Mouse (Mus musculus) limb, embryonic 14.5 days (tissue): ENCODE measurements at regions not wholly inside any gene's neighbourhood (a gene's known extent, or its start where the extent isn't known, plus 50 kb on each side); places are given as distances from the start of the nearest gene placed in this dataset.

Experiments
- ATAC-seq: fragments of 200-750 bp; cut with Nextera tagmentation; 2 replicates; pipeline ENCODE4 v1.8.0; 2017; ENCODE audit warnings: low read depth, moderate number of reproducible peaks, moderate TSS enrichment; ENCODE audit not compliant: low FRiP score
- DNase-seq: peaks from one replicate; pipeline ENCODE4 v3.0.0-alpha.2; 2015; ENCODE audit warnings: low spot score
- H3K27ac ChIP-seq: fragments of 300-500 bp; sonication (generic); replicated peaks from 2 replicates; pipeline ENCODE4 v1.5.1; 2014; ENCODE audit warnings: low read depth, mild to moderate bottlenecking, low read length, moderate library complexity, mixed read lengths
- H3K27me3 ChIP-seq: fragments of 300-500 bp; sonication (generic); 2 replicates; pipeline ENCODE4 v1.6.1; 2014; ENCODE audit warnings: low read length, mixed read lengths; ENCODE audit not compliant: control insufficient read depth, insufficient read depth
- H3K36me3 ChIP-seq: fragments of 300-500 bp; sonication (generic); 2 replicates; pipeline ENCODE4 v1.6.1; 2014; ENCODE audit warnings: mild to moderate bottlenecking, low read length, moderate library complexity, mixed read lengths; ENCODE audit not compliant: control insufficient read depth, insufficient read depth
- H3K4me1 ChIP-seq: fragments of 300-500 bp; sonication (generic); 2 replicates; pipeline ENCODE4 v1.6.1; 2014; ENCODE audit warnings: antibody characterized with exemption, low read length, mixed read lengths; ENCODE audit not compliant: control insufficient read depth, insufficient read depth
- H3K4me2 ChIP-seq: fragments of 300-500 bp; sonication (generic); replicated peaks from 2 replicates; pipeline ENCODE4 v1.6.1; 2014; ENCODE audit warnings: low read depth, mild to moderate bottlenecking, low read length, moderate library complexity; ENCODE audit not compliant: severe bottlenecking
- H3K4me3 ChIP-seq: fragments of 300-500 bp; sonication (generic); replicated peaks from 2 replicates; pipeline ENCODE4 v1.5.1; 2014; ENCODE audit warnings: low read length
- H3K9ac ChIP-seq: fragments of 300-500 bp; sonication (generic); 2 replicates; pipeline ENCODE4 v1.6.1; 2014; ENCODE audit warnings: mild to moderate bottlenecking, low read depth, low read length, moderate library complexity; ENCODE audit not compliant: severe bottlenecking
- H3K9me3 ChIP-seq: fragments of 300-500 bp; sonication (generic); 2 replicates; pipeline ENCODE4 v1.6.1; 2016; ENCODE audit warnings: low read length; ENCODE audit not compliant: control insufficient read depth
- POLR2A ChIP-seq: fragments of 200-500 bp; IDR thresholded peaks from 2 replicates; pipeline ENCODE4 v1.8.0; 2012; ENCODE audit warnings: inconsistent platforms, mild to moderate bottlenecking, moderate library complexity, borderline replicate concordance; ENCODE audit not compliant: insufficient read depth, insufficient read length; ENCODE audit errors: extremely low read depth
- WGBS: fragments of 180-500 bp; shearing (Covaris S2); extraction: QIAGEN DNeasy Blood & Tissue Kit; methylation state at CpG from one replicate; pipeline ENCODE4 v1.1.7; 2014; 5-methylcytosine and 5-hydroxymethylcytosine counted together

- no peak overlapping the region for H3K27ac ChIP-seq
- 85% methylated on average over 5 of the region's 5 CpGs for WGBS
- DNase-seq (no peak), ATAC-seq (no peak)
- no peak for TF ChIP-seq POLR2A
- H3K4me1 ChIP-seq, result no peaks in the 10 kb centered on the region
- no peaks in the 10 kb centered on the region for H3K36me3 ChIP-seq
- H3K9me3 ChIP-seq, result no peaks in the 10 kb centered on the region
- H3K27me3 ChIP-seq, result no peaks in the 10 kb centered on the region
- H3K4me2 ChIP-seq, result no peak overlapping the region
- no peak overlapping the region for H3K9ac ChIP-seq
- no peak overlapping the region for H3K4me3 ChIP-seq
Observed at GRCm38 (mm10) chr13:57236211-57236610, 340.4 kb upstream of the Trpc7 start.

GRCm38 (mm10) chr13:57232906-57233305 is 337.1 kb upstream of the Trpc7 start:
- TF ChIP-seq POLR2A, result no peak
- 88% methylated on average over 5 of the region's 5 CpGs for WGBS

GRCm38 (mm10) chr13:57231666-57232065 is 335.9 kb upstream of the Trpc7 start:
- H3K9me3 ChIP-seq, result no peaks in the 10 kb centered on the region
- DNase-seq, result no peak
- no peak overlapping the region for H3K4me2 ChIP-seq
- no peak for TF ChIP-seq POLR2A
- no peak overlapping the region for H3K27ac ChIP-seq
- no peaks in the 10 kb centered on the region for H3K36me3 ChIP-seq
- no peak for ATAC-seq
- no peak overlapping the region for H3K4me3 ChIP-seq
- H3K4me1 ChIP-seq, result no peaks in the 10 kb centered on the region
- no peaks in the 10 kb centered on the region for H3K27me3 ChIP-seq
- H3K9ac ChIP-seq, result no peak overlapping the region
- 39% methylated on average over 3 of the region's 3 CpGs for WGBS

More at GRCm38 (mm10) chr13:57232906-57233305, 337.1 kb upstream of the Trpc7 start:
- H3K27ac ChIP-seq, result no peak overlapping the region
- no peaks in the 10 kb centered on the region for H3K36me3 ChIP-seq
- H3K9ac ChIP-seq, result no peak overlapping the region
- no peak for ATAC-seq
- no peaks in the 10 kb centered on the region for H3K4me1 ChIP-seq
- no peak overlapping the region for H3K4me2 ChIP-seq
- H3K27me3 ChIP-seq, result no peaks in the 10 kb centered on the region
- no peaks in the 10 kb centered on the region for H3K9me3 ChIP-seq
- no peak overlapping the region for H3K4me3 ChIP-seq
- DNase-seq, result no peak

GRCm38 (mm10) chr13:57230253-57230652 is 334.5 kb upstream of the Trpc7 start:
- H3K9me3 ChIP-seq, result no peaks in the 10 kb centered on the region
- H3K4me3 ChIP-seq, result no peak overlapping the region
- DNase-seq, result no peak
- H3K9ac ChIP-seq, result no peak overlapping the region
- no peak overlapping the region for H3K27ac ChIP-seq
- ATAC-seq, result no peak
- H3K4me1 ChIP-seq, result no peaks in the 10 kb centered on the region
- 58% methylated on average over 4 of the region's 4 CpGs for WGBS
- TF ChIP-seq POLR2A, result no peak
- no peaks in the 10 kb centered on the region for H3K36me3 ChIP-seq
- no peak overlapping the region for H3K4me2 ChIP-seq
- H3K27me3 ChIP-seq, result no peaks in the 10 kb centered on the region

- 47% methylated on average over 8 of the region's 8 CpGs for WGBS
- ATAC-seq, result no peak
- no peaks in the 10 kb centered on the region for H3K27me3 ChIP-seq
- no peak overlapping the region for H3K9ac ChIP-seq
- no peak overlapping the region for H3K27ac ChIP-seq
- no peak for TF ChIP-seq POLR2A
- H3K9me3 ChIP-seq, result no peaks in the 10 kb centered on the region
- H3K36me3 ChIP-seq, result no peaks in the 10 kb centered on the region
- no peak overlapping the region for H3K4me2 ChIP-seq
- H3K4me1 ChIP-seq, result no peaks in the 10 kb centered on the region
- H3K4me3 ChIP-seq, result no peak overlapping the region
- no peak for DNase-seq
Observed at GRCm38 (mm10) chr13:57221092-57221491, 325.3 kb upstream of the Trpc7 start.

- WGBS, result 38% methylated on average over 7 of the region's 7 CpGs
- H3K4me3 ChIP-seq, result no peak overlapping the region
Observed at GRCm38 (mm10) chr13:57216161-57216560, 320.4 kb upstream of the Trpc7 start.

More at GRCm38 (mm10) chr13:57216161-57216560, 320.4 kb upstream of the Trpc7 start:
- DNase-seq (no peak), ATAC-seq (no peak)
- Histone ChIP-seq H3K9ac (no peak overlapping the region), H3K9me3 (no peaks in the 10 kb centered on the region), H3K27me3 (no peaks in the 10 kb centered on the region), H3K4me1 (no peaks in the 10 kb centered on the region), H3K4me2 (no peak overlapping the region), H3K27ac (no peak overlapping the region), H3K36me3 (no peaks in the 10 kb centered on the region)
- TF ChIP-seq POLR2A, result no peak
